Mouse (Mus musculus) olfactory bulb, adult 2 months (tissue): Measurements from ENCODE around the gene B830017H08Rik.

Experiments
- CTCF ChIP-seq: fragments of 200-500 bp; IDR thresholded peaks from 2 replicates; pipeline ENCODE4 v1.5.1; 2012; ENCODE audit warnings: low read depth, mild to moderate bottlenecking, low read length, moderate library complexity; ENCODE audit not compliant: insufficient read depth
- POLR2A ChIP-seq: fragments of 200-500 bp; IDR thresholded peaks from 2 replicates; pipeline ENCODE4 v1.6.1; 2012; ENCODE audit warnings: mild to moderate bottlenecking, low read depth, low read length, moderate library complexity; ENCODE audit not compliant: insufficient read depth

GRCm38 (mm10) chr16:17848431-17848830 lies 15.5 kb downstream of the B830017H08Rik start:
- TF ChIP-seq CTCF: no peak
- TF ChIP-seq POLR2A: no peak
